Mouse (Mus musculus): Measurements from ENCODE around the gene Fam71b.

- TF ChIP-seq EP300 (IDR thresholded peaks at IDR 0.05; ENCODE audit: low read depth) (no peak), CTCF (IDR thresholded peaks at IDR 0.05; ENCODE audit: low read depth) (no peak)
These were observed 2.6 kb downstream of the Fam71b start for GRCm38 (mm10) chr11:46398933-46399383.
